Mouse (Mus musculus) forebrain, embryonic 15.5 days (tissue): ENCODE results near the gene Apol7b. TPM values are rescaled to one million over a fixed set of nuclear protein-coding genes. Genes with fewer than 3 reads are reported as not detected.
"Not testable (repeated sequence)": the region's sequence is repeated elsewhere in the genome, so short reads cannot be mapped to it uniquely, and the experiment has no call there.

Source experiments
- ATAC-seq: fragments of 200-750 bp; cut with Nextera tagmentation; replicated peaks from 2 replicates; pipeline ENCODE4 v1.8.0; 2017; ENCODE audit warnings: mild to moderate bottlenecking, moderate TSS enrichment, moderate library complexity
- H3K27ac ChIP-seq: fragments of 300-500 bp; sonication (generic); replicated peaks from 2 replicates; pipeline ENCODE4 v1.5.1; 2015; ENCODE audit warnings: mild to moderate bottlenecking, inconsistent platforms
- H3K27me3 ChIP-seq: fragments of 300-500 bp; sonication (generic); 2 replicates; pipeline ENCODE4 v1.6.1; 2015; ENCODE audit warnings: inconsistent platforms
- H3K36me3 ChIP-seq: fragments of 300-500 bp; sonication (generic); 2 replicates; pipeline ENCODE4 v1.6.1; 2015; ENCODE audit warnings: mild to moderate bottlenecking, inconsistent platforms
- H3K4me1 ChIP-seq: fragments of 300-500 bp; sonication (generic); 2 replicates; pipeline ENCODE4 v1.6.1; 2015; ENCODE audit warnings: inconsistent platforms
- H3K4me2 ChIP-seq: fragments of 300-500 bp; sonication (generic); replicated peaks from 2 replicates; pipeline ENCODE4 v1.6.1; 2015; ENCODE audit warnings: mild to moderate bottlenecking, inconsistent platforms
- H3K4me3 ChIP-seq: fragments of 300-500 bp; sonication (generic); 2 replicates; pipeline ENCODE4 v1.5.1; 2015; ENCODE audit warnings: mild to moderate bottlenecking, inconsistent platforms
- H3K9ac ChIP-seq: fragments of 300-500 bp; sonication (generic); replicated peaks from 2 replicates; pipeline ENCODE4 v1.6.1; 2015; ENCODE audit warnings: mild to moderate bottlenecking, inconsistent platforms
- H3K9me3 ChIP-seq: fragments of 300-500 bp; sonication (generic); 2 replicates; pipeline ENCODE4 v1.6.1; 2016; ENCODE audit warnings: inconsistent platforms
- WGBS: fragments of 180-500 bp; shearing (Covaris S2); methylation state at CpG from one replicate; pipeline ENCODE4 v1.1.7; 2015; ENCODE audit warnings: mixed read lengths; 5-methylcytosine and 5-hydroxymethylcytosine counted together
- polyA plus RNA-seq: library from polyadenylated mRNA; unstranded; fragments of >200 nt; fragmentation: Nextera tagmentation; extraction: Ambion mirVana; gene quantifications from 2 replicates; pipeline ENCODE4 v1.2.1, GENCODE M21; 2015

Apol7b gene
- not detected in 2 replicates for polyA plus RNA-seq

- WGBS, result 91% methylated on average over 2 of the region's 2 CpGs
- not testable (repeated sequence) for H3K9me3 ChIP-seq, H3K9ac ChIP-seq, H3K27me3 ChIP-seq, H3K4me2 ChIP-seq, H3K27ac ChIP-seq, H3K36me3 ChIP-seq, H3K4me3 ChIP-seq, ATAC-seq, H3K4me1 ChIP-seq
These were observed at the start of gene Apol7b for GRCm38 (mm10) chr15:77447392-77447791. Gene Apol7b, minus strand, starts transcription at chr15:77447492.

GRCm38 (mm10) chr15:77494694-77495093 lies 47.4 kb upstream of the Apol7b start:
- H3K9me3 ChIP-seq, H3K4me2 ChIP-seq, H3K27me3 ChIP-seq, H3K36me3 ChIP-seq, H3K27ac ChIP-seq, H3K4me1 ChIP-seq, H3K4me3 ChIP-seq, H3K9ac ChIP-seq, ATAC-seq: not testable (repeated sequence)
- WGBS, result 48% methylated on average over 1 of the region's 1 CpGs

GRCm38 (mm10) chr15:77493181-77493580 lies 45.9 kb upstream of the Apol7b start:
- ATAC-seq, H3K9me3 ChIP-seq, H3K4me3 ChIP-seq, H3K36me3 ChIP-seq, H3K27ac ChIP-seq, H3K9ac ChIP-seq, H3K4me1 ChIP-seq, H3K4me2 ChIP-seq, H3K27me3 ChIP-seq: not testable (repeated sequence)
- no CpG with 5 or more reads among the region's 1 CpGs for WGBS

- no peak overlapping the region for H3K4me2 ChIP-seq
- H3K9ac ChIP-seq, result no peak overlapping the region
- WGBS, result 73% methylated on average over 4 of the region's 4 CpGs
- no peak overlapping the region for H3K4me3 ChIP-seq
- H3K27me3 ChIP-seq, result no peaks in the 10 kb centered on the region
- ATAC-seq, result no peak
- no peak overlapping the region for H3K27ac ChIP-seq
- H3K36me3 ChIP-seq, result no peaks in the 10 kb centered on the region
- H3K4me1 ChIP-seq, result no peaks in the 10 kb centered on the region
- H3K9me3 ChIP-seq, result no peaks in the 10 kb centered on the region
These were observed 35.0 kb upstream of the Apol7b start for GRCm38 (mm10) chr15:77482140-77482794.

- H3K9me3 ChIP-seq, H3K9ac ChIP-seq, H3K27ac ChIP-seq, H3K4me1 ChIP-seq, H3K27me3 ChIP-seq, H3K4me3 ChIP-seq, H3K4me2 ChIP-seq, H3K36me3 ChIP-seq, ATAC-seq: not testable (repeated sequence)
- WGBS, result 85% methylated on average over 2 of the region's 2 CpGs
These were observed 29.4 kb upstream of the Apol7b start, which contains the start of gene Apol10a for GRCm38 (mm10) chr15:77476693-77477092. Gene Apol10a, plus strand, starts transcription at chr15:77477047.

- H3K27ac ChIP-seq, H3K4me1 ChIP-seq, H3K27me3 ChIP-seq, H3K36me3 ChIP-seq, H3K9me3 ChIP-seq, H3K9ac ChIP-seq, ATAC-seq, H3K4me2 ChIP-seq, H3K4me3 ChIP-seq: not testable (repeated sequence)
- 92% methylated on average over 7 of the region's 7 CpGs for WGBS
These were observed 27.6 kb upstream of the Apol7b start for GRCm38 (mm10) chr15:77474699-77475390.

- not testable (repeated sequence) for H3K9me3 ChIP-seq, ATAC-seq
- WGBS, result 59% methylated on average over 10 of the region's 10 CpGs
These were observed 2.6 kb upstream of the Apol7b start for GRCm38 (mm10) chr15:77449927-77450326.

GRCm38 (mm10) chr15:77445668-77446067 lies 1.6 kb downstream of the Apol7b start:
- not testable (repeated sequence) for H3K36me3 ChIP-seq, H3K9ac ChIP-seq, H3K4me3 ChIP-seq, H3K27ac ChIP-seq, H3K27me3 ChIP-seq, H3K4me1 ChIP-seq, H3K9me3 ChIP-seq, ATAC-seq, H3K4me2 ChIP-seq
- 77% methylated on average over 1 of the region's 1 CpGs for WGBS

More at GRCm38 (mm10) chr15:77449927-77450326, 2.6 kb upstream of the Apol7b start:
- not testable (repeated sequence) for H3K4me1 ChIP-seq, H3K27me3 ChIP-seq, H3K27ac ChIP-seq, H3K4me2 ChIP-seq, H3K9ac ChIP-seq, H3K36me3 ChIP-seq, H3K4me3 ChIP-seq

- ATAC-seq, H3K27ac ChIP-seq, H3K4me3 ChIP-seq, H3K4me1 ChIP-seq, H3K4me2 ChIP-seq, H3K36me3 ChIP-seq, H3K9ac ChIP-seq, H3K27me3 ChIP-seq, H3K9me3 ChIP-seq: not testable (repeated sequence)
- WGBS, result 55% methylated on average over 8 of the region's 8 CpGs
These were observed 2.5 kb downstream of the Apol7b start for GRCm38 (mm10) chr15:77444746-77445145.

- not testable (repeated sequence) for H3K36me3 ChIP-seq, H3K9me3 ChIP-seq, H3K27ac ChIP-seq, H3K4me3 ChIP-seq, H3K27me3 ChIP-seq, ATAC-seq, H3K4me2 ChIP-seq, H3K9ac ChIP-seq, H3K4me1 ChIP-seq
- 75% methylated on average over 9 of the region's 10 CpGs for WGBS
These were observed 18.4 kb downstream of the Apol7b start for GRCm38 (mm10) chr15:77428690-77429448.

GRCm38 (mm10) chr15:77422925-77423324 lies 24.4 kb downstream of the Apol7b start:
- H3K27ac ChIP-seq, H3K4me1 ChIP-seq, H3K4me3 ChIP-seq, H3K36me3 ChIP-seq, H3K9me3 ChIP-seq, H3K9ac ChIP-seq, H3K27me3 ChIP-seq, ATAC-seq, H3K4me2 ChIP-seq: not testable (repeated sequence)
- WGBS, result 93% methylated on average over 5 of the region's 7 CpGs

GRCm38 (mm10) chr15:77419657-77420056 lies 27.6 kb downstream of the Apol7b start:
- no CpG with 5 or more reads among the region's 3 CpGs for WGBS
- not testable (repeated sequence) for ATAC-seq, H3K9ac ChIP-seq, H3K27ac ChIP-seq, H3K4me1 ChIP-seq, H3K4me2 ChIP-seq, H3K9me3 ChIP-seq, H3K4me3 ChIP-seq, H3K27me3 ChIP-seq, H3K36me3 ChIP-seq
